Mouse (Mus musculus) thymus, adult 2 months (tissue): Measurements from ENCODE around the gene Akap17b.

Experiments used
- CTCF ChIP-seq: fragments of 200-500 bp; IDR thresholded peaks from 2 replicates; pipeline ENCODE4 v1.5.1; 2012; ENCODE audit warnings: mild to moderate bottlenecking, control low read depth, low read length, moderate library complexity, borderline replicate concordance; ENCODE audit not compliant: control insufficient read depth, poor library complexity, insufficient read depth; ENCODE audit errors: extremely low read depth
- POLR2A ChIP-seq: fragments of 200-500 bp; IDR thresholded peaks from 2 replicates; pipeline ENCODE4 v1.6.1; 2012; ENCODE audit warnings: mild to moderate bottlenecking, low read length, control low read depth, moderate library complexity; ENCODE audit not compliant: control insufficient read depth, poor library complexity, insufficient read depth; ENCODE audit errors: extremely low read depth

GRCm38 (mm10) chrX:36591120-36591519 lies 54.1 kb downstream of the Akap17b start:
- TF ChIP-seq POLR2A (no peak), CTCF (no peak)
